Mouse (Mus musculus) telencephalon, adult 2 months (tissue): ENCODE data around the gene Ptprj.
"Not testable (repeated sequence)": the region's sequence is repeated elsewhere in the genome, so short reads cannot be mapped to it uniquely, and the experiment has no call there.

Source experiments
- DNase-seq: peaks from one replicate; pipeline ENCODE4 v3.0.0-alpha.2; 2011; ENCODE audit warnings: low read depth, low spot score

Gene Ptprj

DNA sequence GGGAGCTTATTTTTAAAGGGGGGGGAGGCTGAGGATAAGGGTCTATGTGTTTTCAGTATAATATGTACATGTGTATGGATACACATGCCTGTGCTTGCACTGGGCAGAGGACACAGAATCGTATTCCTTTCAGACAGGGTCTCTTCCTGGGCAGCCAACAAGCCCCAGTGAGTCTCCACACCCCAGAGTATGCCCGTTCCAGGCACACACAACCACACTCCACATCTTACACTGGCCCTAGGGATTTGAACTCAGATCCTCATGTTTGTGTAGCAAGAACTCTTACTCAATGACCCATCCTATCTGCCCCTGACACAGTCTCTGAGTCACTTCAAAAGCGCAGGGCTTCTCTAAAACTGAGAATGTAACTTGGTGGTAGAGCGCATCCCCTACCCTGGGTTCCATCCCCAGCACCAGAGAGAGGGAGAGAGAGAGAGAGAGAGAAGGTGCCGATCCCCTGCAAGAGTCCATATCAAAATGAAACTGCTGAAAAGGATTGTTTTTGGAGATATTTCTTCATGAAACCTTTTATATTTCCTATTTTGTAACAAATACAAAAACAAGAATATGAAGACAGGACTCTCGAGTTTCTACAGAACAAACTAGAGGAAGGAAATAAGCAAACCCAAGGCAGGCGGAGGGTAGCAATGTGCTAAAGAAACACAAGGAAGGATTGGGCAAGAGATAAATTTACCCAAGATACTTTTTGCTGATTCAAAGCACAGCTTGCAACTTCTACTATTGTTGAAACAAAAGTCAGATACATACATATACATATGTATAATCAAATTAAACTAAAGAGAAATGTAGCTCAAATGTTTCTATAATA is 2.8 kb downstream of the Ptprj start:
- DNase-seq: no peak

DNA sequence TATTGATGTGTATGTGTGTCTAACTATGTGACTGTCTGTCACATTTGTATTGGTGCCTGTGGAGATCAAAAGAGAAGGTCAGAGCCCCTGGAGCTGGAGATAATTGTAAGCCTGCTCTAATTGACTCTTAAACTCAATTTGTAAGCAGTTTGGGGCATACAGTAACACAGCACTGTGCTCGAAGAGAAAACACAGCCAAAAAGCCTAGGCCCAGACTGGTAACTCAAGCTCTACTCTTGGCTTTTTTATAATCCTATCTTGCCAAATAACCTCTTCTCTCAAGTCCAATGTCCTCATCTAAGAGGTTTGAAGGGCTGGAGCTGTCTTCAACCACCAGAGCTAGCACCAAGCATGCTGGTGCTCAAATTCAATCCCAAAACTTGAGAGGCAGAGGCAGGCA is 3.5 kb downstream of the Ptprj start:
- DNase-seq: no peak

DNA sequence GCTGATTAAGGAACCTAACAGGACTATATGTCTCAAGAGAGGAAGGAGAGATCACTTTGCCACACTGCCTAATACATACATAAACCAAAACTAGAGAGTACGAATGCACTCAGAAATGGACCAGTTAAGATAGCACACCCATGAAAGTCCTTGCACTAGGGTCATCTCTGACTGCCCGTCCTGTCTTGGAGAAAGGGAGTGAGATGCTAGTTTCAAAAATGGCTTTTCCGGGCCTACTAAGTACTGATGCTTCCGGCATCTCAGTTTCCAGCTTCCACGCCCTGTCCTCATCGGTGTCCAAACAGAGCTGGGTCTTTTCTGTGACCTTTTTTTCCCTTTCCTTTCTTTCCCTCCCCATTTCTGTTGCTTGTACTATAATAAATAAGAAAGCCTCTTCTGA is 4.0 kb downstream of the Ptprj start:
- DNase-seq: no peak

DNA sequence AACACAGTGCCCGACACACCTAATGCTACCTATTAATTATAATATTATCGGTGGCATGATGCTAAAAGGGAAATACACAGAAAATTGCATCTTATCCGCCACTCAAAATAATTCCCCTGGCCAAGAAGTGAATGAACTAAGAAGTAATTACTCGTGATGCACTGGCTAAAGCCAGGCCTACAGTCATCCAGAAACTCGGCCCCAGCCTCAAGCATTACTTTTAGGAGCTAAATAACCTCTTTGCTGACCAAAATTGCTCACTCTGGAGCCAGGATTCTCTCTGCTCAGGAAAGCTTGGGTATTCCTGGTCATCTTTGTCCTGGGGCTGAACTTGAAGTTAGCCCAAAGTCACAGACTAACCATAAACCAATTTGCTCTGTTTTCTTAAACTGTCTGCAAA is 4.7 kb downstream of the Ptprj start:
- DNase-seq: no peak

DNA sequence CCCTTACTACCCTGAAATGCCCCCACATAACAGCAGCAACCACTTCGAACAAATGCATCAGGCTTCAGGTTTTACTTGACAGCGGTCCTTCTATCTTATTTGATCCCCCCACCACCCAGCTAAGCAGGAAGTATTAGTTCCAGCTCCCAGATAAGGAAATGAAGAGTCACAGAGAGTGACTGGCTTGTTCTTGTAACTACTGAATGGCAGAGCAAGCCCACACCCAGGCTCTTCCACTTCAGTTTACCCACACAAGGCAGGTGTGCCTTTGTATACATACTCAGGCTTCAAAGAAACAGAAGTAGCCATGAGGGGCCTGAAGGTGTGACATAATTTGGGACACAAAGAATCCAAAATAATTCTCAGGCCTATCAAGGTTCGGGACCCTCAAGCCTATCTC is 5.3 kb downstream of the Ptprj start:
- no peak for DNase-seq

DNA sequence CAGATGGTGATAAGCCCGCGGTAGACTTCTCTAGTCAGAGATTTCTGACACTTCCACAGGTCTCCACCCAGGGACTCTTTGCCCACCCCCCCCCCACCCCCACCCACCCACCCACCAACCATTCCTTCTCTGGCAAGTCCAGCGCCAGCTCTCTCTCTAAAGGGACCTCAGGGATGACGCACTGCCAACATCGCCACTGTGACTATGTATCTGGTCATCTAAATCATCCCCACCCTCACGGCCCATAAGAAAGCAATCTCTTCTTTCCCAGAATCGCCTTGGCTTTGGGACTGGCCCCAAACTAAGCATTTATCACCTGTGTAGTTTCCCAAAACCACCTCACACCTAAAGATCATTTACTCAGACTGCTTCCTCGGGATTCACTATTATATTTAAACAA is 5.9 kb downstream of the Ptprj start:
- no peak for DNase-seq

DNA sequence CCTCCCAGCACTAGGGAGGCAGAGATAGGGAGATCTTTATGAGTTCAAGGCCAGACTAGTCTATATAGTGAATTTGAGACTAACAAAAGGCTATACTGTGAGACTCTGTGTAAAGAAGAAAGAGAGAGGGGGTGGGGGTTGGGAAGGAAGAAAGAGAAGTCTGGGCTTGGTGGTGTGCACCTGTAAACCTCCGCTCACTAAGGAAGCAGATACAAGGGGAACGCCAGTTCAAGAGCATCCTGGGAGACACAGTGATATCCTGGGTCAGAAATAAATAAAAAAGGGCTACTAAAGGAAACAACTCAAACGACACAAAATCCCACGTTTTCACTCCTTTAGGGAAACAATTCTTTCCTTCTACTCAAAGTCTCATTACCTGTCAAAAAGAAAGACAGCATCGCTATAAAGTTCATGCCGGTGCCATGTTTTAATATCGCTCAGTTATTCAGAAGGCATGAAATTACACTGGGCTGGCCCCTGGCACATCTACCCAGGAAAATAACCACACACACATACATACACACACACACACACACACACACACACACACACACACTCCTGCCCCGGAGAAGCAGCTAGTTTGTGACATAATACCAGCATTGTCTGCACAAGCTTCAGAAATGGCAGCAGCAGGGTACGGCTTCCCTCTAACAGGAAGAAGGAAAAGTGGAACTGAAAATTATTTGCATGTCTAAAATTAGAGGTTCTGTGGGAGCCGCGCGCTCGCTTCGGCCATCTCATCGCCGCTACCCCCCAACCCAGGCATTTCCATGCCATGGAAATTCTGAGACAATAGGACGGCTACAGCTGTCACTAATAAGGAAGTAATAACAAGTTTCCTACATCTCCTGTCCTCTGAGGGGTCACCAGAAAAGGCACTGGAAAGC is 6.6 kb downstream of the Ptprj start:
- no peak for DNase-seq

DNA sequence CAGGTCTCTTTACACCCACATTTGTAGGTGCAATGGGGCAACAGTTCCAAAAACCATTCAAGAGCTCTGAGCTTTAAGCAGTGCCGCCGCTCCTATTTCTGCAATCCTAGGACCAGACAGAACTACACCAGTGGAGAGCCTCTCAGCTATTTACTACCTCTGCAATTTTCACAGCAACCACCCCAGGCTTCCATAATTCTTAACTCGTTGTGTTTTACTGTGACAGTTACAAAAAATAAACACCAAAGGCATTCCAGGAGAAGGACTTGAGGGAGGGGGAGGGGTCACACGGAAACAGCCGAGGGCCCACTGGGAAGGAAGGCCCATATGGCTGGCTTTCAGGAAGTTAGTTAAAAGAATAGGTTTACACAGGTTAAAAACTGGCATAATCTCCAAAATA is 8.3 kb downstream of the Ptprj start:
- no peak for DNase-seq

DNA sequence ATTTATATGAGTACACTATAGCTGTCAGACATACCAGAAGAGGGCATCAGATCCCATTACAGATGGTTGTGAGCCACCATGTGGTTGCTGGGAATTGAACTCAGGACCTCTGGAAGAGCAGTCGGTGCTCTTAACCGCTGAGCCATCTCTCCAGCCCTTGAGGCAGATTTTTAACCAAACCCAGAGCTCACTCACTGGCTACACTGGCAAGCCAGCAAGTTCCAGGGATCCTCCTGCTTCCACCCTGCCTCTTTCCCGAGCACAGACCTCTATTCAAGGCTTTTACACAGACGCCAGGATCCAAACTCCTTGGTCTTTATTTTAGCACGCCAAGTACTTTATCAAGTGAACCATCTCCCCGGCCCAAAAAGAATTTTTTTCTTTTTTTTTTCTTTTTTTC is 9.0 kb downstream of the Ptprj start:
- not testable (repeated sequence) for DNase-seq

DNA sequence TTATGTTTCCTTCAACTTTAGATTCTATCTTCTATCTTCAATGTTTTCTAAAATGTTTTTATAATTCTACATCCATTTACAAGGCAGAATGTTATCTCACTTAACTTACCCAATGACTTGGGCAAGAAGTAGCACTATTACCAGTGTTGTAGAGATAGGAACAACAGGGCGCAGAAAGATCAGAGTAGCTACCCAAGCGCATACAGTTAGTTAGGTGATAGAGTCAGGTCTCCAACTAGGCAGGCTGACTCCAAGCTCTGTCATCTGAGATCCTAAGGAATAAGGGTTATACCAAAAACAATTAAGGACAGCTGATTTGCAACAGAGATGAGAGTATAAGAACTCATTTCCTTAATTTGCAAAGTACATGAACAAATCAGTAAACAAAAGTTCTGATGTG is 9.6 kb downstream of the Ptprj start:
- no peak for DNase-seq

DNA sequence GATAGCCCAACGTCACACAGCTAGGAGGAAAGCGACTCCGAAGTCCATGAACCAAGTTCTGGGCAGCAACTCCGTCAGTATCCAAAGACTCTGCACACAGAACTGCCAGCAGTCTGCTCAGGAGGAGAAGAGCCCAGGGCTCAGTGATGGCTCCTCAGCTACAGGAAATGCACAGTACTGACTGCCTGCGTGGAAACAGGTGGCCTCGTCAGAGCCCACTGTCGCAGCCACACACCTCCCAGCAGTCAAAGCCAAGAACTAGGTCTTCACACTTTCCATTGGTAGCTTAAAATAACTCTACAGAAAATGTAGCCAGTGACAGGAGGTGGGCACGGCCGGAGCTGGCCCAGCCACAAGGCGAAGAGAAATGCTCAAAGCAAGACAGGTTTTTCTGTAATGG is 10.2 kb downstream of the Ptprj start:
- no peak for DNase-seq

DNA sequence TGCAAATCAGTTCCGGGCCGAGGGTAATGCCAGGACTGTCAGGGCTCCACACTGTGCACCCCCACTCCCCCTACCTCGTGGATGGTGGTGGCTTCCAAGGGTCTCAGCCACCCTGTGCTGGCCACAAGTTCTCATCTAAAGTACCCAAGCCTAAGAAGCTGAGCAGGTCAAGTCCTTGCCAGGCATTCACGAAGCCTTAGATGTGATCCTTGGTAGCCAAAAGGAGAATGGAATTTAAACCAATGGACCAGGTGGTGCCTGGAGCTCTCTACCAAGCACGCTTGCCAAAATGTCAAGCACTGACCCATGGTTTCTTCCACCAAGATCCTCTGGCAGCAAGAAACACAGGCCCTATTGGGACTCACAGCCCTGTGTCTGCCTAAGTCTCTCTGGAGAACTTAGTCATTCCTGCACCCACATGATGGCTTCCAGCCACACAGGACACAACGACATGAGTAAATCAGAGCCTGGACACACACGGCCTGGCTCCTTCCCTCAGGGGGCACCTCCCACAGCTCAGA is 11.4 kb downstream of the Ptprj start:
- no peak for DNase-seq

DNA sequence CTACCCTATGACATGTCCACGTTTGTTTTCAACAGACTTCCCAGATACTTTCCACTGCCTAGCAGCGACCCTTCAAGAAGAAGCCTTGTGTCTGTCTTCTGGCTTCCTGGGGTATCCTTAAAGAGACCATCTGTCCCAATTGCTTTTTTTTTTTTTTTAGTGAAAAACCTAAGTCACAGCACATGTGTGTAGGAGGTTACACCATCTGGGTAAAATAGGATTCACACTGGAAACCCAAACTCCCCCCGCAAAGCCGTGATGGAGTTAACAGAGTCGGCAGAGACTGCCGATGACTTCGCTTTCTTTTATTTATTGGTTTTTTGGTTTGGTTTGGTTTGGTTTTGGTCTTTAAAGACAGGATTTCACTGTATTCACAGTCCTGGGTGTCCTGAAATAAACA is 12.4 kb downstream of the Ptprj start:
- DNase-seq: peak; percentile 82

DNA sequence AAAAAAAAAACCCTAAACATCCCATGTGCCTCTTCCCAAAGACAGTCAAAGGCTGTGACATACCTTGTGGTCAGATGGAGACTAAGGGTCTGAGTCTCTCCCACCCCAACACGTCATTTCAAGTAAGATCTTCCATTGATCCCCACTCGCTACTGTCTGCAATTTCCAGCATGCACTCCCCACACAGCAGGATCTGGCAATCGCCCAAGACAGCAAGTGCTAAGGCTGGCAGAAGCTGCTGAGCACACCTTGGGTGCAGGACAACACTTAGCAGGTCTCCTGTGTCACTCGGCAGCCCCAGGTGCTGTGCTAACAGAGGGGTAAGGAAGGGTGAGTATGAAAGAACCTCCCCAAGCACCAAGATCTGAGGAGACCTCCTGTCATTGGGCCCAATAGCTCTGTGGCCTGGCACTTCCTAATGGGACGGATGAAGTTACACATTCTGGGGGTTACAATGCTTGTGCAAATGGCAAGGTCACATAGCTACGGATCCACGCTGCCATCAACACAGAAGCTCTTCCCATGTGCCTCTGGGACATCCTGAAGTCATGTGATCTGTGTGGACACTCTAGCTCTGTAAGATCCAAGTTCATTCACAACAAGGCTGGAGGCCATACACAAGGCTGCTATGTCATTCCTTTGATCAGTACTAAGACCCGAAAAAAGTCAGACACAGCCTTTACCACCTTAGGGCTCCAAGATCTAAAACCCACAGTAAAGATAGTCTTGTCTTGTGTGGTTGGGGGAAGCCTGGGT is 13.5 kb downstream of the Ptprj start:
- no peak for DNase-seq

DNA sequence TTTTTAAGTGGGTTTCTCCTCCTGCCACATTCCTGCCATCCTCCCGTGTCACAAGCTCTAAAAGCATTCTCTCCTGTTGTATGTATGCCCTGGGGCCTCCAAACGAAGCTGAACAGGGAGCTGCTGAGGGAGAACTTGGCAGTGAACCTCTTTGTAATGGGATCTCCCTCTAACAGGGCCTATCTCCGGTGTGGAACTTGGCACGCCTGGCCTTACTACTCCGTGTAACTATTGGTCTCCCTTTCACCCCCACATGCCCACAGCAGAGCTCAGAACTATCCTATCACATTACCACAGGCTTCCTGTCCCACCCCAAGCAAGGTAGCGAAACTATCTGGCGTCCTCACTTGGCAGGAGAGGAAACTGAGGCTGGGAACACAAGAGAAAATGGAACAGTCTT is 14.4 kb downstream of the Ptprj start:
- no peak for DNase-seq

DNA sequence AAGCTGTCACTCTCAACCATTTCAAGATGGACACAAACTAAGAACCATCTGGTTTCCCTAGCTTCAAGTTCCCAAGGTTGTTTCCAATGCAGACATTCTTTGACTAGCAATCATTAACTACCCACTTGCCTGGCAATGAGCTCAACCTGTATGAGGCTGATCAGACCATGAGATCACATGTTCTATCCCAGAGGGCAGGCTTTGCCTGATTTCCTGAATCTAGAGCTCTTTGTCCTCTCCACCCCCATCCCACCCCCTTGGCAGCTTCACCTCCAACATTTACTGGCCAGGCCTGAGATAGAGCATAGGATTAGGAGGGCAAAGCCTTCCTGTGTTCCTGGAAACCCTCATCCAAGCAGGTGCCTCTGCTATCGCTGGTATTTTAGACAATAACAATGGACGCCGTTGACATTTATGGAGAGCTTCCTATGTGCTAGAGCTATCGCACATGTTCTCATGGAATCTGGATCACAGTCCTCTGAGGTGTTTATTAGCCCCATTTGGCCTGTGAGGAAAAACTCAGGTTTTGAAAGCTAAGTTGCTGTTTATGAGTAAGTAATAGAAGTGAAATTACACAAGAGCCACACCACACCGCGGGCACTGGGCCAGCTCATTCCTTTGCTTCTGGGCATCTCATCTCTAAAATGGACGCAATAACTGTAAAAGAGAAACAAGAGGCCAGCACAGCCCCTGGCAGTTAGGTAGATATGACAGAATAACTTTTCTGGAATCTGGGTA is 15.1 kb downstream of the Ptprj start:
- DNase-seq: no peak

DNA sequence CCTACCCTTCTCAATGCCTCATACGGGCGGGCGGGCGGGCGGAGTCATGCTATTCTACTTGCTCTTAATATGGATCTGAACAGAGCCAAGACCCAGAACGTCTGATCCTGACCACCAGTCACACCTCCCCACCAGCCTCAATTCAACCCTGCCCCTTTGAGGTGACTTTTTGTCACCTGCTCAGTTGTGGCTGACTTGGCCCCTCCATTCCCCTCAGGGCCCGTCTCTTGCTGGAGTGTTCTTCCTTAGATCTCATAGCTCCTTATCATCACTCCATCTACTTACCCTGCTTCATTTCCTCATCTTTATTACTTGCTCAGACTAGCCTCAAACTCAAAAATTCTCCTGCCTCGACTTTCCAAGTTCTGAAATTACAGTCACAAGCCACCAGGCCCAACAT is 15.9 kb downstream of the Ptprj start:
- DNase-seq: no peak

DNA sequence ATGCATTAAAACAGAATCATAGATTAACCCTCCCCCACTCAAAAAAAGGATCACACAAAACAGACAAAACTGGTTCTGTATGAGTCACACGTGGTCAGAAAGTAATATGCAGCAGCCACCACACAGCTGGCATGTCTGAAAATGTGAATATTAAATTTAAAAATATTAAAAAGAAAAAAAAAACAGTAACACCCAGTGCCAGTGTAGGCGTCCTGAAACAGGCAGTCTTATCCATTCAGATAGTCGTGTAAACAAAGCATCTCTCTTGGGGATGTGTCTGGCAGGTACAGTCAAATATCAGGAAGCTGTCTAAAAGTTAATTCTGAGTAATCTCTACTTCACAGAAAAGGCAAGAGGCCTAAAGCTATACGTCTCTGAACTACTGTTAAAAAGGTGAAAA is 17.3 kb downstream of the Ptprj start:
- no peak for DNase-seq

DNA sequence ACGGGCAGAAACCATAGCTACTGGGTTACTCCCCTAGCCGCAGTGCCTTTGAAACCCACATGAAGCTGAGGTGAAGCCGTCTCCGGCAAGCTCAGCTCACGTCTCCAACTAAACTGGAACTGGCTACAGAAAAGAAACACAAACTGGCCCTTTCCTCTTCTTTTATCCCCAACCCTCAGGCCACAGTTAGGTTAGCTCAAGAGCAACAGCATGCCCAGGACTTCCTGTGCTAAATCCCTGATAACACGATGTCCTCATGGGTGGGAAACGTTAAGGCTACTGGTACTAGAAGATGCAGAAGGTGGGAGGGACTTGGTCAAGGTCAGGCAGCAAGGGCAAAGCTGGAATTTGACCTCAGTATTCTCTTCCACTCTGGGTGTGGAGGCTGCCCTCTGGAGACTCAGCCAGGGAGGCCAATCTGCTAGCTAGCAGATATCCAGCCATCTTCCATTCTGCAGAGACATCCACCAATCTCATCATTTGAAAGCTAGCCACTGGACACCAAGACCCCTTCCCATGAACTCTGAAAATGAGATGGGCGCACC is 18.2 kb downstream of the Ptprj start:
- no peak for DNase-seq

DNA sequence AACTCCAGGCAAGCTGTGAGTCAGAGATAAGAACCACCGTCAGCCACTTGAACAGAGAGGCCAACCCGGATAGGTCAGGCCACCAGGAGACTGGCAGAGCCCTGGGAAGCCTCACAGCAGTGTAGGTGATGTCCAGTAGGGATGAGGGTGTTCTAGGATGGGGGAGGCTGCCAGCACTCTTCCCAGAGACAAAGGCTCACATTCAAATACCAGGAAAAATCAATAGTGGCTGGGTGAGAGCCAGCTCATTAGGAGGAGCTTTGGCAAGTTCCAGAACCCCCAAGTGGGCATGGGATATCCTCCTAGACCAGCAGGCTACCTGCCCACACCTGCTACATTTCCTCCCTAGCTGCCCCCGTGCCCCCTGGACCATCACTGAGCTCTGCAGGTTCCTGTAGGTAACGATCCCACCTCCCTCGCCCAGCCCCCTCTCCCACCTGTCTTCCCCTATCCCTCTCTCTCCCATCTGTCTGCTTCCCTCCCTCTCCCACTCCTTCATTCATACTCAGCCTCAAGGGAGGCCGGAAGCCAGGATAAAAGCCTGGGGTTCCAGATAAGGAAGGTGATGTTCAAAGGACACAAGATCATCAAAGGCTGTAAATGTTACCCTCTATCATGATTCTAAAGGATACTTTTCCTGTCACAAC is 20.1 kb downstream of the Ptprj start:
- DNase-seq: no peak
